Mouse (Mus musculus): ENCODE measurements around the gene Utp15. TPM values are rescaled to one million over a fixed set of nuclear protein-coding genes. Genes with fewer than 3 reads are reported as not detected.

Gene Utp15
- polyA plus RNA-seq, 1 experiment from 2014 or later, result 19.9 TPM

- Histone ChIP-seq H3K4me3 (replicated peaks; ENCODE audit: low read depth, low read length) (no peak overlapping the region), H3K9me3 (replicated peaks; ENCODE audit: low read length) (no peaks in the 10 kb centered on the region), H3K27me3 (ENCODE audit: insufficient read depth, low read length) (no peaks in the 10 kb centered on the region), H3K4me2 (ENCODE audit: low read length) (no peak overlapping the region), H3K27ac (no peak overlapping the region), H3K36me3 (ENCODE audit: insufficient read depth, low read length) (no peaks in the 10 kb centered on the region), H3K4me1 (replicated peaks; ENCODE audit: insufficient read depth, low read length) (no peaks in the 10 kb centered on the region), H3K9ac (ENCODE audit: low read depth, low read length) (no peak overlapping the region)
- TF ChIP-seq CTCF (IDR thresholded peaks at IDR 0.05; ENCODE audit: low read depth), result no peak
- ATAC-seq (replicated peaks; ENCODE audit: low FRiP score, low read depth) (no peak), DNase-seq (ENCODE audit: low spot score) (no peak)
- WGBS, result 89% methylated on average over 7 of the region's 7 CpGs
Measured at GRCm38 (mm10) chr13:98210137-98210536, 52.7 kb downstream of the Utp15 start.

GRCm38 (mm10) chr13:98208842-98209241, 54.0 kb downstream of the Utp15 start:
- H3K27me3 ChIP-seq (ENCODE audit: insufficient read depth, low read length), result no peaks in the 10 kb centered on the region
- H3K27ac ChIP-seq, result no peak overlapping the region
- H3K4me1 ChIP-seq (replicated peaks; ENCODE audit: insufficient read depth, low read length), result no peaks in the 10 kb centered on the region
- H3K9me3 ChIP-seq (replicated peaks; ENCODE audit: low read length), result no peaks in the 10 kb centered on the region
- no peak overlapping the region for H3K9ac ChIP-seq (ENCODE audit: low read depth, low read length)
- WGBS, result 37% methylated on average over 9 of the region's 9 CpGs
- TF ChIP-seq CTCF (IDR thresholded peaks at IDR 0.05; ENCODE audit: low read depth), result peak; percentile 63
- ATAC-seq (replicated peaks; ENCODE audit: low FRiP score, low read depth) (no peak), DNase-seq (ENCODE audit: low spot score) (peak; percentile 58)
- H3K36me3 ChIP-seq (ENCODE audit: insufficient read depth, low read length), result no peaks in the 10 kb centered on the region
- no peak overlapping the region for H3K4me2 ChIP-seq (ENCODE audit: low read length)
- H3K4me3 ChIP-seq (replicated peaks; ENCODE audit: low read depth, low read length), result no peak overlapping the region

- no peak for ATAC-seq (replicated peaks; ENCODE audit: low FRiP score, low read depth)
Measured at GRCm38 (mm10) chr13:98206546-98206870, 56.3 kb downstream of the Utp15 start.

GRCm38 (mm10) chr13:98205771-98206545, 56.9 kb downstream of the Utp15 start, which contains the start of gene Arhgef28:
Arhgef28 (minus strand) TSS chr13:98206439.
- Histone ChIP-seq H3K9ac (ENCODE audit: low read depth, low read length) (peak within 1 kb of the TSS; percentile 61), H3K4me3 (replicated peaks; ENCODE audit: low read depth, low read length) (peak within 1 kb of the TSS; percentile 41), H3K4me2 (ENCODE audit: low read length) (peak within 1 kb of the TSS; percentile 61), H3K36me3 (ENCODE audit: insufficient read depth, low read length) (no peaks in the 10 kb centered on the region), H3K9me3 (replicated peaks; ENCODE audit: low read length) (no peaks in the 10 kb centered on the region), H3K4me1 (replicated peaks; ENCODE audit: insufficient read depth, low read length) (no peaks in the 10 kb centered on the region), H3K27me3 (ENCODE audit: insufficient read depth, low read length) (no peaks in the 10 kb centered on the region), H3K27ac (peak within 1 kb of the TSS; percentile 75)
- WGBS, result under 1% methylated on average over 45 of the region's 76 CpGs
- ATAC-seq (replicated peaks; ENCODE audit: low FRiP score, low read depth) (peak; percentile 89), DNase-seq (ENCODE audit: low spot score) (peak; percentile 81)
- peak; percentile 67 for TF ChIP-seq CTCF (IDR thresholded peaks at IDR 0.05; ENCODE audit: low read depth)

More at GRCm38 (mm10) chr13:98206546-98206870, 56.3 kb downstream of the Utp15 start:
- peak overlapping the region; percentile 61 for H3K4me2 ChIP-seq (ENCODE audit: low read length)
- under 1% methylated on average over 13 of the region's 13 CpGs for WGBS
- no peak for DNase-seq (ENCODE audit: low spot score)
- peak overlapping the region; percentile 75 for H3K27ac ChIP-seq
- H3K4me1 ChIP-seq (replicated peaks; ENCODE audit: insufficient read depth, low read length), result no peaks in the 10 kb centered on the region
- H3K27me3 ChIP-seq (ENCODE audit: insufficient read depth, low read length), result no peaks in the 10 kb centered on the region
- H3K4me3 ChIP-seq (replicated peaks; ENCODE audit: low read depth, low read length), result peak overlapping the region; percentile 41
- peak overlapping the region; percentile 61 for H3K9ac ChIP-seq (ENCODE audit: low read depth, low read length)
- no peak for TF ChIP-seq CTCF (IDR thresholded peaks at IDR 0.05; ENCODE audit: low read depth)
- H3K9me3 ChIP-seq (replicated peaks; ENCODE audit: low read length), result no peaks in the 10 kb centered on the region
- no peaks in the 10 kb centered on the region for H3K36me3 ChIP-seq (ENCODE audit: insufficient read depth, low read length)

GRCm38 (mm10) chr13:98205111-98205510, 57.7 kb downstream of the Utp15 start:
- Histone ChIP-seq H3K4me1 (replicated peaks; ENCODE audit: insufficient read depth, low read length) (no peaks in the 10 kb centered on the region), H3K4me2 (ENCODE audit: low read length) (peak overlapping the region; percentile 61), H3K9me3 (replicated peaks; ENCODE audit: low read length) (no peaks in the 10 kb centered on the region), H3K9ac (ENCODE audit: low read depth, low read length) (peak overlapping the region; percentile 61; the same call in 1 of the 2 replicates), H3K4me3 (replicated peaks; ENCODE audit: low read depth, low read length) (peak overlapping the region; percentile 41), H3K36me3 (ENCODE audit: insufficient read depth, low read length) (no peaks in the 10 kb centered on the region), H3K27me3 (ENCODE audit: insufficient read depth, low read length) (no peaks in the 10 kb centered on the region), H3K27ac (peak overlapping the region; percentile 75; the same call in 1 of the 2 replicates)
- DNase-seq (ENCODE audit: low spot score) (peak; percentile 43), ATAC-seq (replicated peaks; ENCODE audit: low FRiP score, low read depth) (peak; percentile 19; the same call in 1 of the 2 replicates)
- WGBS, result 10% methylated on average over 8 of the region's 8 CpGs
- no peak for TF ChIP-seq CTCF (IDR thresholded peaks at IDR 0.05; ENCODE audit: low read depth)

- DNase-seq (ENCODE audit: low spot score) (no peak), ATAC-seq (replicated peaks; ENCODE audit: low FRiP score, low read depth) (no peak)
- H3K27me3 ChIP-seq (ENCODE audit: insufficient read depth, low read length), result no peaks in the 10 kb centered on the region
- no peaks in the 10 kb centered on the region for H3K36me3 ChIP-seq (ENCODE audit: insufficient read depth, low read length)
- H3K4me3 ChIP-seq (replicated peaks; ENCODE audit: low read depth, low read length), result no peak overlapping the region
- no peak for TF ChIP-seq CTCF (IDR thresholded peaks at IDR 0.05; ENCODE audit: low read depth)
- H3K9ac ChIP-seq (ENCODE audit: low read depth, low read length), result no peak overlapping the region
- H3K27ac ChIP-seq, result no peak overlapping the region
- WGBS, result 88% methylated on average over 8 of the region's 8 CpGs
- no peaks in the 10 kb centered on the region for H3K4me1 ChIP-seq (replicated peaks; ENCODE audit: insufficient read depth, low read length)
- H3K9me3 ChIP-seq (replicated peaks; ENCODE audit: low read length), result no peaks in the 10 kb centered on the region
- no peak overlapping the region for H3K4me2 ChIP-seq (ENCODE audit: low read length)
Measured at GRCm38 (mm10) chr13:98204371-98204770, 58.5 kb downstream of the Utp15 start.

Data from kidney, postnatal 0 days (tissue).